Mouse (Mus musculus): ENCODE data around the gene Zfp273. TPM values are rescaled to one million over a fixed set of nuclear protein-coding genes. Genes with fewer than 3 reads are reported as not detected.
"Not testable (repeated sequence)": the region's sequence is repeated elsewhere in the genome, so short reads cannot be mapped to it uniquely, and the experiment has no call there.

The Zfp273 gene
- total RNA-seq, 2 experiments from 2014 or later = 1.2 to 1.5 TPM

- intact Hi-C loops (cut with DNase I) = no loop called here
- DNase-seq = no peak
Measured at GRCm38 (mm10) chr13:67863026-67863425, 49.5 kb downstream of the Zfp273 start, which contains the start of gene BC048507. Gene BC048507, plus strand, starts transcription at chr13:67863326.

DNA sequence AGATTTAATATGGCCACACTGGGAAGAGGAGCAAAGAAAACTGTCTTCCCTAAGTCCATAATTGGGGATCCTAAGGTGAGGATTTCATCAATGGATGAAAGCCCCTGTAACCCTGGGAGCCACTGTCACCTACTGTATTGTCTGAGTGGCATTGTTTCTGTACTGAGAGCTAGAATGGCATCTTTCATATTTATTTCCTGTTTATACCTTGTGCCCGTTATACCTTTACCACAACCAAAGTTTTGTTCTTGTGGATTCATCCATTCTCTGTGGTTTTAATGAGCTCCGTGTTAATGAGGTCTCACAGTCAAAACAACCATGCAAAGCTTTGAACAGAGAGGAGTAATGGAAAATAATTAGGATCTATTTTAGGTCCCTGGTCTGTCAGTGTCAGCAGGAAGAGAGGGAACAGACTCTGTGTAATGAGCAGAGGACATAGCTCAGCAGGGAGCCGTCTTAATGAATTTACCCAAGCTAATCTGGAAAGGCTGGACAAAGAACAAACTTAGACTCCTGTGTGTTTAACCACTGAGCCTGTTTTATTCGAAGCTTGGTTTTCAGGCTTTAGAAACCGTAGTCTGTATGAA lies 51.3 kb downstream of the Zfp273 start:
- DNase-seq = no peak
- intact Hi-C loops (cut with DNase I) = no loop called here

DNA sequence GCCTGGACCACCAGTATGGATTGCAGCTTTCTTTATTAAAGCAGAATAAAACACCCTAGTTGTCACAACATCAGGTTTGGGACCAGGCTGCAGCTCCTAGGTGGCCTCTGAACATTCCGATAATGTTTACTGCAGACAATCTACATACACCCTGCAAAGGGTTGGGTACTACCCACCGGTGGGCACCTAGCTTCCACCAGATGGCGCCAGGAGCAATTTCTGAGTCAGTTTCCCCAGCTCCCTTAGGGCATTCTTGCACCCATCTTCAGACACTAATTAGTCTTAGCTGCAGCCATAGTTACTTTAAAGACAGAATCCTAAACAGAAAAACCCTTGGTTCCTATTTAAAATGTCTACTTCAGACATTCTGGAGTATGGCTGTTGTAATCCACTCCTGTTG lies 54.4 kb downstream of the Zfp273 start:
- intact Hi-C loops (cut with DNase I) = no loop called here
- DNase-seq = no peak

GRCm38 (mm10) chr13:67876049-67876698 lies 62.6 kb downstream of the Zfp273 start:
- DNase-seq; intact Hi-C loops (cut with DNase I): not testable (repeated sequence)

Other genes with a start within 250 kb of the Zfp273 start
- gene Zfp729b, start 204.0 kb upstream of the Zfp273 start, total RNA-seq (2021) = 1 to 10 TPM; 2.2 to 2.8 TPM
- under 1 TPM; 0.22 to 0.41 TPM for gene Gm49345, start 176.0 kb upstream of the Zfp273 start, total RNA-seq (2021)
- gene Zfp729a, start 175.9 kb upstream of the Zfp273 start, total RNA-seq (2021) = 1 to 10 TPM; 2.3 to 3.2 TPM
- gene Zfp738, start 126.7 kb upstream of the Zfp273 start, total RNA-seq (2021) = 1 to 10 TPM; 2.0 to 4.0 TPM
- gene Zfp65, start 84.6 kb upstream of the Zfp273 start, total RNA-seq (2021) = 1 to 10 TPM; 3.2 to 4.5 TPM
- gene Zfp85, start 58.5 kb upstream of the Zfp273 start, total RNA-seq (2021) = 1 to 10 TPM; 1.7 to 2.4 TPM
- gene Zfp493, start 34.0 kb upstream of the Zfp273 start, total RNA-seq (2021) = 1 to 10 TPM; 3.0 to 3.7 TPM
- under 1 TPM in 1 of 2 experiments, not detected in 1; 0.92 TPM for gene Gm10037, start 17.4 kb downstream of the Zfp273 start, total RNA-seq (2021)
- gene BC048507, start 49.6 kb downstream of the Zfp273 start, total RNA-seq (2021) = not detected

All from gastrocnemius, postnatal 36 days (tissue).